Mouse (Mus musculus): ENCODE measurements around the gene Tas2r135.

Tas2r135 gene

DNA sequence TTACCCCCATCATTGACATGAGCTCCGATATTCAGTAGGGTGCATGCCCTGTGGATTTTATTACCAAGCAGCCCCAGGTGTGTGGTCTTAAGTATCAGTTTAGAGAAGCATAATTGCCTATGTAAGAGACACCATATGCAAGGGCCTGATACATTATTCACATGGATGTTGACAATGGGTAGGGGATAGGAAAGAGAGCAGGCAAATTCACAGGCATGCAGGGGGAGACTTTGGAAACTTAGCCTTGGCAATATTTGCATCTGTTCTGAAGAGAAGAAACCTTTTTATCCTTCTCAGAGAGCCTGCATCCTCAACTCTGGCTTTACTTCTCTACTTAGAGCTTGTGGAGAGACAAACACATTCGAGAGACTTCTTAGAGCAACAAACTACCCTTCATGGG is at the start of gene Tas2r135:
Gene Tas2r135 (plus strand): TSS at position 301 of the 400 bp plus-strand sequence.
- no peak for DNase-seq (ENCODE audit: low spot score in 2 of 2)

DNA sequence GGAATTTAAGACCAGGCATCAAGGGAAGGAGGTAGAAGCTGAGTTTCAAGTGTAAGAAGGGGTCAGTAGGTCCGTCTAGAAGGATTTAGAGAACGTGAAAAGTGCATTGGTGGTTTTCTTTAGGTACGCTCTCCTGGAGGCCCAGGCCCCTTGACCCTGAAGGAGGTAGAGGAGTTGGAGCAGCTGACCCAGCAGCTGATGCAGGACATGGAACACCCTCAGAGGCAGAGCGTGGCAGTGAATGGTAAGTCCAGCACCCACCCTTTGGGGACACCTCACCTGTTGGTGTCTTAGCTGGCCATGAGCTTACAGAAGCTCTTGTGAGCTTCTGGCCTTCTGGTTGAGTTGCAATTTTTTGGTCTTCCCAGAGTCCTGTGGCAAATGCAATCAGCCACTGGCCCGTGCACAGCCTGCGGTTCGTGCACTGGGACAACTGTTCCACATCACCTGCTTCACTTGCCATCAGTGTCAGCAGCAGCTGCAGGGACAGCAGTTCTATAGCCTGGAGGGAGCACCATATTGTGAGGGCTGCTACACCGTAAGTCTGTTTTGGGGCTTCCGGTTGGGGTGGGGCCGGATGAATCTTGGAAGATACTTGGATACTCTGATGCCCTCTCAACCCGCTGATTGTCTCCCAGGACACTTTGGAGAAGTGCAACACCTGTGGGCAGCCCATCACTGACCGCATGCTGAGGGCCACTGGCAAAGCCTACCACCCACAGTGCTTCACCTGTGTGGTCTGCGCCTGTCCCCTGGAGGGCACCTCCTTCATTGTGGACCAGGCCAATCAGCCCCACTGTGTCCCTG is 49.2 kb upstream of the Tas2r135 start:
- DNase-seq (ENCODE audit: low spot score in 2 of 2) = no peak

DNA sequence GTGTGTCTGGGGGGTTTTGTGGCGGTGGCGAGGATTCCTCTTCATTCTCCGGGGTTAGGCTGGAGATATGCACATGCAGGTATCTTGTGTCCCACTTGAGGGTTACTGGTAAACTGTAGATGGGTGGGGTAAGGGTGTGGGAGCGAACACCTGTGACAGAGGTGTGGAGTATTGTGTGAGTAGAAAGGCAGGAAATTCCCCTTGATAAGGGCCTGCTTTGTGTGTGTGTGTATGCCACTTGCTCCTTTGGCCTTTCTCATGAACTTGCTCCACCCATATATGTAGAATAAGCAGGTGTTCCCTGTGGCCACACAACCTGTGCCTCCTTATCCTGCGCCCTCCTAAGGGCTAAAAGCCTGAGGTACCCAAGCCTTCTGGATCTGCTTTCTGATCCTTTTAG is 48.3 kb upstream of the Tas2r135 start:
- no peak for DNase-seq (ENCODE audit: low spot score in 2 of 2)

DNA sequence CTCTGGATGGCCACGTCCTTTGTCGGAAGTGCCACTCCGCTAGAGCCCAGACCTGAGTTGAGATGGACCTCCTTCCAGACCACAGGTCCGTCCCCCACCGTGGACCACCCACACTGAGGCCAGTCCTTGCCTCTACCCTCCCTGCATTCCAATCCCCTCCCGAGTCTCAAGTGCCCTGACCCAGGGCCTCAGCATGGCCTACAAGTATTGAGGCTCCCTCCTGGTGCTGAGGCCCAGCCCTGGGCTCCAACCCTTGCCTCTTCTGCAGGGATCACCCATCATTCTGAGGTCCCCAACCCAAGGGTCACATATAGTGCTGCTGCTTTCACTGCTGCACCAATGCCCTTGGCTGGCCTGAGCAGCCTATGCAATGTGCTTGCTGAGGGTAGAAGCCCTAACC is 47.3 kb upstream of the Tas2r135 start:
- no peak for DNase-seq (ENCODE audit: low spot score in 2 of 2)

DNA sequence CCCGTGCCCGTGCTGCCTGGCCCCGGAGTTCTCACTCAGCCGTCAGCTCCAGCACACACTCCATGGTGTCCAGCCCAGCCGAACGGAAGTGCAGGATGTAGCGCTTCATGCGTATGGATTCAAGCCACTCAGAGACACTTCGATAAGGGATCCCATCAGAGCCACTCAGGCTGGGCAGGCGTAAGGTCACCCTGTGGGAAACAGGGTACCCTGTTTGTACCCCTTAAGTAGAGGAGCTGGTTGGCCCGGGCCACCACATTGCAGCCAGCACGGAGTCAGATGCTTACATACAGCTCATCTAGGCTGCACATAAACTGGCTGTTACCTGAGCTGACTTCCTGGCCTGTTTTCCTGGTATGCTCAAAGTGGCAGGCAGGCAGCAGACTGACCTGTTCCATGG is 46.3 kb upstream of the Tas2r135 start:
- no peak for DNase-seq (ENCODE audit: low spot score in 2 of 2)

DNA sequence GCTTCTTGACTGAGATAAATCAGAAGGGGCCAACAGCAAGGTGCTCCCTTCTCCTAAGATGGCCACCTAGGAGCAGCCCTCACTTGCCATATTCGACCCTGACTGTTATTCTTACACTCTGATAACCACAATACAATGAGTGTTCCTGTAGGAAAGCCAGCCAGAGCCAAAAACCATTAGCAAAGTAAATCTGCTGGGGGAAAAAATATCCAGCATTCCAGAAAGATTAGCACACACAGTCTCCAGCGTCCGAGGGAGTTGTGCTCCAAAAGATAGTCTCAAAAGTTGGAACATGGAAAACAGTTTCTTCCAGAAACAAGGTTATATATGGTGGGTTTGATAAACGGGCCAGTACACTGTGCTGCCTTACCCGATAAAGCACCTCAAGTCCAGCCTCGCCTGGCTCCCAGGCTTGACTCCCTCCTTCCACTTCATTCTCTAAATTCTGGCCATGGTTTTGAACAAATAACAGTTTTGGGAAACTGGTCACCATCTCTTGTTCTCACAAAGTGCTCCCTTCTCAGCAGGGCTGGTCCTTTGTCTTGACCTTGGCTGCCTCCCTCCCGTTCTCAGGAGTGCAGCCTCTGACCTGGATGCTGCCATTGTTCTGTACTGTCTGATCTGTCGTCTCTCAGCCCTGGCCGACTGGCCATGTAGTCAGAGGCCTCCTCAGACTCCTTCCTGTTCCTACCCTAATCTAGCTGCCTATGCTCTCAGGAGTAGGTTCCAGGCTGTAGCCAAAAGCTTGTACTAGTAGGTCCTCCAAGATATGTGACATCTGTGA is 45.7 kb upstream of the Tas2r135 start:
- DNase-seq (ENCODE audit: low spot score in 2 of 2) = no peak

DNA sequence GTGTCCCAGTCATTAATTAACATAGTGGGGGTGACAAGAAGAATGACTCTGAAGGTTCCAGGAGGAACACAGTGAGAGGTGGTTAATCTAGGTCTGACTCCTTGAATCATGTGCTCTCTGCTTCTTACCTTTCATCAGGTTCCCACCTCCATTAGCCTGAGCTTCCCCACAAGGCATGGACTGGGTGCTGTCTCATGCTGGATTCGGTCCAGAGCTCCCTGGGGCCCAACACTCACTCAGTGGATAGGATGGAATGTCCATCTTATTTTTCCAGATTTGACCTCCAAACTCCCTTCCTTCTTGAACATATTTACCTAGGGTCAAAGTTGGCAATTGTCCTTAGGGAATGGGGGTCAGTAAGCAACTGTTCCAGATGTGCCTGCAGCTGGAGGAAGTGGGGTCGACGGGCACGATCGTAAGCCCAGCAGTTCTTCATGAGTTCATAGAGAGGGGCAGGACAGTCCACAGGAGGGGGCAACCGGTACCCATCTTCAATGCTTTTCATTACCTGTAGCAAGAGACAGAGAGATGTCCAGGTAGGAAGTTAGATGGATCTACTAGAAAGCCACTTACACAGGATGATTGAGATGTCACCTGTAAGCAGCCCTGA is 44.9 kb upstream of the Tas2r135 start:
- no peak for DNase-seq (ENCODE audit: low spot score in 2 of 2)

DNA sequence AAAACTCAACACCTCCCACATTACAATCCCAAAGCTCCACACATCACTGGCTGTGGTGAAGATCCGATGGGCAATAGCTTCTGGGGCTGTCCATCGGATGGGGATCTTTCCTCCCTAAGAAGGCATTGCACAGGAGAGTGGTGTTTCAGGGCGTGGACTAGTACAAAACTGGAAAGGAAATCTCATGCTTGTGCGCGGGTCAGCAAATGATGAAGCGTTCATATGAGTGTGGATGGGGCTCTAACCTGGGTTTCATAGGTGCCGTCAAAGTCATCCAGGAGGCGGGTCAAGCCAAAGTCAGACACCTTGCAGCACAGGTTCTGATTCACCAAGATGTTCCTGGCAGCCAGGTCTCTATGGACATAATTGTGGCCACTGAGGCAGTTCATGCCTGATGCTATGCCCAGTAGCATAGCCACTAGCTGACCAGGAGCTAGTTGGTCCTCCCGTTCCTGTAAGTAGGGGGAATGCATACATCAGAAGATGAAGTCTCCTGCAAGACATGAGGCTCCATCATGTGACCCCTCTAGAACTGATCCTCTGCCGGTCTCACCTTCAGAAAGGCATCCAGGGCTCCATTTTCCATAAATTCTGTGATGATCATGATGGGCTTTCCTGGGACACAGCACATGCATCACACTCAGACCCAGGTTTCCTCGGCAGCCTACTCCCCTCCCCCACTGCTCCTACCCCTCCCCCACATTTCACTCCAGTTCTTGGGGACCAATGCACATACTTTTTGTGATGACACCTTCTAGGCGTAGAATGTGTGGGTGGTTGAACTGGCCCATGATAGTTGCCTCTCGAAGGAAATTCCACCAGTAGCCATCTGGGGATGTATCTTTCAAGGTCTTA is 44.0 kb upstream of the Tas2r135 start:
- no peak for DNase-seq (ENCODE audit: low spot score in 2 of 2)

DNA sequence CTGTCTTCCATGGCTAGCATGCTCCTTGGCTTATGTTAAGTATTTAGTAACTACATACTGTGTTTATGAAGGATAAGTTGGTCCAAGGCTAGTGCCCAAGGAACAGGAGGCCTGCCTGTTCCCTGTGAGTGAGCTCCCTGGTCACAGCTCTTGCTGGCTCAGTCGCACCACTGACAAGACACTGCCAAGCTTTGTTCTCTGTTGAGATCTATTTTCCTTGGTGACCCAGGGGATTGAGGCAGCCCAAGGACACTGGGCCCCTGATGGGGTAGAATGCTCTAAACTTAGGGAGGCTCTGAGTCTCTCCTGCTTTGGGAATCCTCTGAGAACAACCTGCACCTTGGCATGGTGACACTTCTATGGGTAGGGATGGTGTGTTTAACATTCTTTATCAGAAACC is 43.2 kb upstream of the Tas2r135 start:
- no peak for DNase-seq (ENCODE audit: low spot score in 2 of 2)

DNA sequence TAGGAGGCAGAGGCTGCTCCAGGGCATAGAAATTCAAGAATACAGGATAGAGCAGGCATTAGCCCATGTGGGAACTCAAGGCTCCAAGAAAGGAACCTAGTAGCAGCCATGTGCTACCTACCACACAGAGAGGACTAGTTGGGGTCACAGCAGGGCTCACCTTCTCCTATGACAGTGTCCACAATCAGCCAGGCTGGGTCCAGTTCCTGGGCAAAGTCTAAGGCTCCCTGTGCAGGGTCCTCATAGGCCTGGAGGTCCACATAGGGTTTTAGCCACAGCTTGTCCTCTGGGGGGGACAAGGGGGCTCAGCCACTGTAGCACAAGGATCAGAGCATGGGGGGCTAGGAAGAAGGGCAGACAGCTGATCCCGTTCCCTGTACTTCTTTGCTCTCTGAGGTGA is 42.7 kb upstream of the Tas2r135 start:
- DNase-seq (ENCODE audit: low spot score in 2 of 2) = no peak

DNA sequence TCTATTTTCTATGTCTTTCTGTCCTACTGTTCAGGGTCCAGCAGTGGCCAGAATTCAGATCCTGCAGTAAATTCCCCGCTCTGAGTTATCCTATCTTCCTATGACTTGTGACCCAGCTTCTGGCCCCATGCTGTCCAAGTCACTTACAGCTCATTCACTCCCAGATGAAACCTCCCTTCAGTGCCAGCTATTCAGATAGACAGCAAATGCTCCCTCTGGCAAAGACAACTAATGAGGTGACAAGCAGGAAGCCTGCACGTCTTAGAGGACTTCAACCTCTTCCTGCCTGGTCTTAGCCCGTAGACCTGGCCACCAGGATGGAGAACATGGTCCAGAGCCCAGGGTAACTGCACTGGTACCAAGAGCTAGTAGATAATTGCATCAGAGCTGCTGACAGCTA is 42.3 kb upstream of the Tas2r135 start:
- DNase-seq (ENCODE audit: low spot score in 2 of 2) = no peak

DNA sequence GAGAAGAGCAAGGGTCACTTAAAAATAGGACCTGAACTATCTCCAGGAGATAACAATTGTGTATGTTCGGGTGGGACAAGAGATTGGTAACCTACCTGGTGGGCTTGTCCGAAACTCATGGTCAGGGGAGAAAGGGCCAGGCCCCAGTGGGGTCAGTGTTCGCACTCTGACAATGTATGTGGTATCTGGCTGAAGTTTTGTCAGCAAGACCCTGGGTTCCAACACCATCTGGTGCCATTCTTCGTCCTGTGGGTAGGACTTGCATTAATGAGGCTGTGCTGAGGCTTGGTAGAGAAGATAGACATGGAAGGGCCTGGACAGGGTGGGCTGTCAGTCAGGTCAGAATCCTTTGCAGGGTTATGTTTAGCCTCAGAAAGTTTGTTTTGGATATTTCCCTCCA is 41.2 kb upstream of the Tas2r135 start:
- DNase-seq (ENCODE audit: low spot score in 2 of 2) = no peak

DNA sequence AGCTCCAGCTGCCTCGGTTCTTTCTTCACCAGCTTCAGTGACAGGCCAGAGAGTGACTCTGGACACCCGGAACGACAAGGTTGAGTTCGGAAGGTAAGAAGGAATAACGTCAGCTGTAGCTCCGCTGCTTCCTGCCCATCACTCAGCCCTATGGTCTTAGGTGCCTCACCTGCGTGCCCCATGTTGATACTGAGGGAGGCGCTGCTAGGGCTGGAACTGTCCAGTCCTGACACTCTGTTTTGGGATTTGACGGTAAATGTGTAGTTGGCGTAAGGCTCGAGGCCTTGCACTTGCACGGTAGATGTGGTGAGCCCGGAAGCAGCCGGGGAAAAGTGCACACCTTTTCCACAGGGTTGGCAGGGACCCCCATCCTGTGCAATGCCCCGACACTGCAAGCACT is 40.6 kb upstream of the Tas2r135 start:
- DNase-seq (ENCODE audit: low spot score in 2 of 2) = no peak

DNA sequence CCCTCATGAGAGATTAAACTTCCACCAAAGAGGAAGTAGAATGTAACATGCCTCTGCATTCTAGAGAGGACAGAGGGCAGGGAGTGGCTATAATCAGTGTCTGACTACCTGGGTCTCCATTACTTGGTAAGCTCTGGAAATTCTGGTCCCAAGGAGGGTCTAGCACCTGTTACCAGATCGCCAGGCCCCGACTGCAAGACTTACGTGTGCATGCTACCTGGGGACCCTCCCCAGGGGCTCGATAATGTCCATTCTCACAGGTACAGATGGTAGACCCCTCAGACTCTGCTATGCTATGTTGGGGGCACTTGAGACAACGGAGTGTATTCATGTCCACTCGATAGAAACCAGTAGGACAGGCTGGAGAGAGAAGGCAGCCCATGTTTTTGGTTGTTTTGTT is 40.0 kb upstream of the Tas2r135 start:
- no peak for DNase-seq (ENCODE audit: low spot score in 2 of 2)

DNA sequence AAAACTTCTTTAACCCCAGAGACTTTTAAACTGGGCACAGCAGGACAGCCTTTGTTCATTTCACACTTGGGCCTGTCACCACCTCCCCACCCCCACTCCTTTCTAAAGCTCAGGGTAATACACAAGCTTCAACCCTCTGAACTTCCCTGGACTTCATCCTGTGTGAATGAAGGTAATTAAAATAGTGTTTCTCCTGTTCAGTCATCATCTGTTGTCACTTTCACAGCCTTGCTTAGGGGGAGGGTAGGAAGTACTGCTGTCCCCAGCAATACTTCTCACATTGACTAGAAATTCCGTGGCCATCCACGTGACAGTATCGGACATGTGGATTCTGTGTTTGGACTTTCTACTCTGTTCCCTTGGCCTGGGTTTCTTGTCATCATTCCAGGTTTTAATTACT is 35.4 kb upstream of the Tas2r135 start:
- no peak for DNase-seq (ENCODE audit: low spot score in 2 of 2)

DNA sequence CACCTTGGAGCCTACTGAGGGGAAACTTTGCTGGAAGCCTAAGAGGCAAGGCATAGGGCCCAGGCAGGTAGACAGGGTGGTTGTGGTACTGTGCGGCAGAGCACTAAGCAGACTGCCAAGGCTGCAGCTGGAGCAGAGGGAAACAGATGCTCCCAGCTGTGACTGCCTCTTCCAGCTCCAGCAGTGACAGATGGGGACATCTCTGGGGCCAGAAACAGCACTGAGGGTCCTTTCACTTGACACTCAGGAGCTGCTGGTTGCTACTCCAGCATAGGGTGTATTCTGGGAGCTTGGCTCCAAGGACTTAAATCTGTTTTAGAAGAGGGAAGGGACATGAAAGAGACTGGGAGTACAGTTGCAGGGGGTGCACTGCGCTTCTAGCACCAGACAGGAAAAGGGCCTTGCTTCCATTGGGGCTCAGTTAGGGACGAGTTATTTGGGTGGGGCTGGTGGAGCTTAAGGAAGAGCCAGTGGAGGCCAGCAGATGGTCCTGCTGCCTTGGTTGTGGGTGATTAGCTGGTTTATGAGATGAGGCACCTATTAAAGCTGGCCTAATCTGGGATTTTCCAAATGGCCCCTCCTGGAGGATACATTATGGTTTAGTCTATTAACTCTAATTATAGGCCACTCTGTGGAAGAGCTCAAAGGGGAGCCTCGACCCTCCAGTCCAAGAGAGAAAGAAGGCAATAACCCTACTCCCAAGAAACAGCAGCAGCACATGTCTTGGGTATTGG is 34.4 kb upstream of the Tas2r135 start:
- no peak for DNase-seq (ENCODE audit: low spot score in 2 of 2)

DNA sequence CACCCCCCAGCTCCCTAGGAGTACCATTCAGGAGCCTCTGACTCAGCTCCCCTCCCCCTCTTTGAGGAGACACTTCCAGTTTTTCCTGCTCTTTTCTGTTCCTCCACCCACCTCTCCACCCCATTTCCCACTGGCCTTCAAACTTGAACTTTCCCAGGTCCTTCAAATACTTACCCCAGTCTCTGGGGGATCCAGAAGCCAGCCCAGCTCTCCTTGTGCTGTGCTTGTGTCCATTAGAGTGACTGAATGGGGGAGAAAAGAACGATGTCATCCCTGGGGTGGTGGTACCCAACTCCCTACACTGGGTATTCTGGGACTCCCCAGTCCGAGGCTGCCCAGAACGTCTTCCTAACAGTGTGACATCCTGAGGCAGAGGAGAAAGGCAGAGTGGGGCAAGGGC is 33.2 kb upstream of the Tas2r135 start:
- no peak for DNase-seq (ENCODE audit: low spot score in 2 of 2)

DNA sequence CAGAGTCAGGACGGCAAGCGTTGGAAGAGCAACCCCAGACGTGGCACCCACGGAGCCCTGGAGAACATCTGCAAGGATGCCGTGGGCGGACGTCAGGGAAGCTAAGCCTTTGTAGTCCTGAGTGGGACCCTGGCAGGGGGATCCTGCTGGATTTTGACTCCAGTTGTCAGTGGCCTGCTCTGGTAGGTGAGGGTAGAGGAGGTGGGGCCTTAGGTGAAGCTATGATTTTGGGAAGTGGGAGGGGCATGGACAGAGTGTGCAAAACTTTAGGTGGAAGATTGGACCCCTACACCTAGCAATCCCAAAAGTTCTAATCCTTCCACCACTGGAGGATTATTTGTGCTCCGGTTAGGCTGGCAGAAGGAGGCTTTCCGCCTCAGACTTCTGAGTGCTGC is 32.8 kb upstream of the Tas2r135 start:
- no peak for DNase-seq (ENCODE audit: low spot score in 2 of 2)

DNA sequence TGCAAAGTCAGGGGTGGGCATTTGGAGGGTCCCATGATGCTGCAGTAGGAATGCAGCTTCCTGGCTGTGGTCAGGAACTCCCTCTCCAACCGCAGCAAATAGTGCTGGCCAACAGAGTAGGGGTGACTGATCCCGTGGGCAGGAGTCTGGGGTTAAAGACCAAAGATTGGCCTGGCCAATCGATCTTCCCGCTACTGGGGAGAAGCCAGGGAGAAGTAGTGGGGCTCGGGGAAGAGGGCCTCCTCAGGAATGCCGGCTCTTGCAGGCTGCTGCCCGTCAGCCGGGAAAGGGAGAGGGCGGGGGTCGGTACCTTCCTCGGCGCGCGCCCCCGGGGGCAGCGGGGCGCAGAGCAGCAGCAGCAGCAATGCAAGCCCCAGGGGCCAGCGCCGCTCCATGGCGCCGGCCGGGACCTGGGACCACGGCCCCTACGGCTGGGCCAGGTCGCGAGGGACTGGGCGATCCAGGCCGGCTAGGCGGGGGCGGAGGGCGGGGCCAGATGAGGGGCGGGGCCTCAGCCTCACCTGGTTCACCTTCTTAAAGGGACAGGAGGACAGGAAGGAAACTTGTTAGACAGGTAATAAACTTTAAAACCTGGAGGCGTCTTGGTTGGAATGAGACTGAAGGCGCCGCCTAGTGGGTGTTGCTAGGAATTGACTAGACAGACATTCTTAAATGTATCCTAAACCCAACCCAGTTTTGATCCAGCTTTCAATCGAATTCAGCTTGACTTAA is 32.3 kb upstream of the Tas2r135 start, which contains the start of gene Epha1:
Gene Epha1 (minus strand): TSS at position 453 of the 732 bp plus-strand sequence.
- DNase-seq (ENCODE audit: low spot score in 2 of 2) = peak in 1 of 2 experiments; percentile 67

DNA sequence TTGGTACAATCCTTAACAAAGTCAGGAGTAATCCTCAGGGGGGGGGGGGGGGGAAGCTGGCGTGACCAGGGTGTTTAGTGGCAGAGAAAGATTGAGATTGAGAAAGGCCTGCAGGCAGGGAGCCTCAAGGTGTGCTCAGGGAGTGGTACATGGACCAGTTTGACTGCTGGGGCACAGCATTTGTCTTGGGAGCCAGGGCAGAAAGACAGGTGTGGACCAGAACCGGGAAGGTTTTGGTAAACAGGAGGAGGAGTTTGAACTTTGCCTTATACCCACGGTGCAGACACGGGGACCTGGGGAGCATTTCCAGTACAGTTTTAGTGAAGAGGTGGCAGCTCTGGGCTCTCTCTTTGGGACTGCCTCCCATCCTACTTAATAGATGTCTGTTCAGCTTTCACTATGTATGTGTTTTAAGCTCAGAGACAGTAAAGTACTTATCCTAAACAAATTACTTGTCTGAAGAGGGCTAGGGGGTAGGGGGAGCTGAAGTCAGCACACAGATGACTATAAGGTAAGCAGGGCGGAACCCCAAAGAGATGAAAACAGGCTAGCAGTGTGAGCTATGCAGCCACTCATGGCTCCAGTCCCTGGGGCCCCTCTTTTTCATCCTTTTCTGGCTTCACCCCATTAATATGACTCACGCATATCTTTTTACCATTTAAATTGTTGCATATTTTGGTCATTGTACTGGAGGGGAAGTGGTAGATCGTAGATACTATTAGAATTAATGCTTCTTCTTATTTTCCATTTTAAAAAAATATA is 31.4 kb upstream of the Tas2r135 start:
- peak in 1 of 2 experiments; percentile 62 for DNase-seq (ENCODE audit: low spot score in 2 of 2)

All from urinary bladder, adult 18-20 months (tissue).